Comparison of ENCODE assay signal across 10 mouse cellular contexts in the genomic region with DNA sequence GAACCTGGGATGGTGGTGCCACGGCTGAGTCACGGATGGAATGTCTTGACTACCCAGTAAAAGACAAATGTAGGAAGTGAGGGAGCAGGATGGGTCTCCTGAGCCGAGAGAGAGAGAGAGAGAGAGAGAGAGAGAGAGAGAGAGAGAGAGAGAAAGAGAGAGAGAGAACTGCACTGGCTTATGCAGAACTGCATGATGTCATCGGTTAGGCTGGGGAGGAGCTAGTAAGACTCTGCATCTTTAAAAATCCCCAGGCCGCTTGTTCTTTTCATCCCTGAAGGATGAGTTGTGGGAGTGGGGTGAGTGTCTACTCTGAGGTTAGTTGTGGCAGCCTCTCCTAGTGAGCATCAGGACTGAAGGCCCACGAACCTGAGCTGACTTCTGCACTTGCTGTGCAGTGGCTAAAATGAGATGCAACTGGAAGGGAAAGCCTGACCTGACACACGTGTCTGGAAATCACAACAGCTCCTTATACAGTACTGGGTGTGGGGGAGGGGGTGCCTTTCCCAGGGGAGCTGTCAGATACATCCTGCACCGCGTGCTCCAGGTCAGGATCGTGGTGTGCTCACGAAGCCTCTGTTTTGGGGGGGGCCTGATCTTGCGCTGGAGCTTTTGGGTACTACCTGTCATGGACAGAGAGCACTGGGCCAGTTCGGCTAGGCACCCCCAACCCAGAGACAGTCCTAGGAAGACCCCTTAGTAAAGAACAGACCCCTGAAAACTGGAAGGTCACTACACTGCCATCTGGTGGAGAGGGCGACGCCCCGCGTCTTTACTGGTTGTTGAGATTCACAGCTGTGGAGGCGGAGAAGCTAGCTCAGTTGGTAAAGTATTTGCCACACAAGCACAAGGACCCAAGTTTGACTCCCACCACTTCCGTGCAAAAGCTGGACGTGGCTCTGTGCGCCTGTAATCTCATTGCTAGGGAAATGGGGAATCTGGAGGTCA. TPM values are rescaled to one million over a fixed set of nuclear protein-coding genes. Genes with fewer than 3 reads are reported as not detected.
DNase-seq lines count a peak whose midpoint lies in the region; ATAC-seq and TF ChIP-seq lines count a peak whose summit lies in the region.
"Had no signal": no experiment of that assay in that cellular context is flagged by ENCODE, and none has a peak within 500 bp of the region (broad histone marks: within the 10 kb centered on the region; RNA-seq: fewer than 3 reads in every experiment).

No protein-coding gene starts in this region.

- no peaks in the 10 kb centered on the region for H3K4me1 ChIP-seq in hindbrain, embryonic 11.5 days (replicated peaks; ENCODE audit: control insufficient read depth, insufficient read depth, low read length)
- 0 out of 2 replicates have a peak, but pooled peaks cover 7% of the 10 kb centered on the region for H3K4me1 ChIP-seq in hindbrain, embryonic 12.5 days
- H3K4me1 ChIP-seq in testis, adult 2 months (ENCODE audit: control insufficient read depth, insufficient read depth, low read length), result peaks cover 2% of the 10 kb centered on the region; the same call in 1 of the 2 replicates
- H3K4me1 ChIP-seq in intestine, embryonic 15.5 days (replicated peaks), result no peaks in the 10 kb centered on the region

- H3K9me3 ChIP-seq in hindbrain, embryonic 11.5 days (ENCODE audit: control insufficient read depth, low read length), result no peaks in the 10 kb centered on the region
- H3K9me3 ChIP-seq in hindbrain, embryonic 12.5 days (replicated peaks), result no peaks in the 10 kb centered on the region
- no peaks in the 10 kb centered on the region for H3K9me3 ChIP-seq in intestine, embryonic 15.5 days

- no peak overlapping the region for H3K9ac ChIP-seq in hindbrain, embryonic 11.5 days (ENCODE audit: low read depth, low read length)
- no peak overlapping the region for H3K9ac ChIP-seq in hindbrain, embryonic 12.5 days
- H3K9ac ChIP-seq in intestine, embryonic 15.5 days, result no peak overlapping the region

- H3K27me3 ChIP-seq in hindbrain, embryonic 11.5 days (ENCODE audit: control insufficient read depth, insufficient read depth, low read length), result no peaks in the 10 kb centered on the region
- no peaks in the 10 kb centered on the region; the same call in 1 of the 2 replicates for H3K27me3 ChIP-seq in hindbrain, embryonic 12.5 days
- no peaks in the 10 kb centered on the region for H3K27me3 ChIP-seq in testis, adult 2 months (ENCODE audit: control insufficient read depth, insufficient read depth, low read length)
- H3K27me3 ChIP-seq in intestine, embryonic 15.5 days (replicated peaks), result no peaks in the 10 kb centered on the region

- no peak for TF ChIP-seq POLR2A in testis, adult 2 months (IDR thresholded peaks at IDR 0.05; ENCODE audit: control insufficient read depth, low read depth, low read length)

- H3K4me3 ChIP-seq in hindbrain, embryonic 11.5 days (ENCODE audit: low read depth, low read length), result no peak overlapping the region
- no peak overlapping the region for H3K4me3 ChIP-seq in hindbrain, embryonic 12.5 days
- H3K4me3 ChIP-seq in testis, adult 2 months (ENCODE audit: control insufficient read depth, low read depth, low read length), result no peak overlapping the region
- H3K4me3 ChIP-seq in intestine, embryonic 15.5 days (replicated peaks), result no peak overlapping the region

- DNase-seq in hindbrain, embryonic 11.5 days (ENCODE audit: low spot score), result peak; percentile 61
- DNase-seq in testis, postnatal 14 days (ENCODE audit: low spot score), result no peak
- DNase-seq in thymus, postnatal 4 days, result peak; percentile 61
- no peak for DNase-seq in adrenal gland, adult (ENCODE audit: inconsistent age in 2 of 2, low spot score in 1 of 2)
- DNase-seq: cerebellum, adult 9-10 months; lung, postnatal 14 days had no signal

- H3K27ac ChIP-seq in hindbrain, embryonic 11.5 days (ENCODE audit: low read depth, low read length), result no peak overlapping the region
- H3K27ac ChIP-seq in hindbrain, embryonic 12.5 days, result no peak overlapping the region
- H3K27ac ChIP-seq in testis, adult 2 months (ENCODE audit: control insufficient read depth, insufficient read depth, low read depth, low read length), result no peak overlapping the region
- H3K27ac ChIP-seq in intestine, embryonic 15.5 days, result no peak overlapping the region

- WGBS in hindbrain, embryonic 11.5 days, result 46% methylated on average over 21 of the region's 21 CpGs
- 48% methylated on average over 21 of the region's 21 CpGs for WGBS in hindbrain, embryonic 12.5 days
- WGBS in intestine, embryonic 15.5 days, result 46% methylated on average over 21 of the region's 21 CpGs

- no peak overlapping the region for H3K4me2 ChIP-seq in hindbrain, embryonic 11.5 days (replicated peaks; ENCODE audit: low read depth, low read length)
- no peak overlapping the region for H3K4me2 ChIP-seq in hindbrain, embryonic 12.5 days (replicated peaks)
- H3K4me2 ChIP-seq in intestine, embryonic 15.5 days (replicated peaks), result no peak overlapping the region

- ATAC-seq in hindbrain, embryonic 11.5 days (ENCODE audit: low FRiP score), result no peak
- ATAC-seq in hindbrain, embryonic 12.5 days (ENCODE audit: low FRiP score), result no peak
- 0 out of 2 replicates have a peak, but pooled peaks have one; percentile 8 for ATAC-seq in intestine, embryonic 15.5 days
- no peak for ATAC-seq in activated CD4-positive, CD25-positive, alpha-beta regulatory T cell, adult 4 months

- peak; percentile 30; the same call in 1 of the 2 replicates for TF ChIP-seq CTCF in testis, adult 2 months (IDR thresholded peaks at IDR 0.05; ENCODE audit: control insufficient read depth, insufficient read depth, insufficient replicate concordance, low read depth, low read length)

- no peaks in the 10 kb centered on the region for H3K36me3 ChIP-seq in hindbrain, embryonic 11.5 days (ENCODE audit: control insufficient read depth, insufficient read depth, low read length)
- H3K36me3 ChIP-seq in hindbrain, embryonic 12.5 days, result no peaks in the 10 kb centered on the region
- no peaks in the 10 kb centered on the region for H3K36me3 ChIP-seq in testis, adult 2 months (ENCODE audit: control insufficient read depth, insufficient read depth, low read length)
- H3K36me3 ChIP-seq in intestine, embryonic 15.5 days, result no peaks in the 10 kb centered on the region

RNA-seq across cellular contexts. Expression of a gene that starts 16.8 kb away (rescaled TPM):
- 0.82 and 2.4 TPM in 2 replicates for polyA plus RNA-seq in hindbrain, embryonic 11.5 days (2014; fragmentation: Nextera tagmentation; extraction: Ambion mirVana)
- polyA plus RNA-seq in hindbrain, embryonic 12.5 days (2016; fragmentation: Nextera tagmentation; extraction: Ambion mirVana), result 2.1 and 2.2 TPM in 2 replicates
- 0.19 and 0.26 TPM in 2 replicates for polyA plus RNA-seq in testis, adult 2 months (2012; rRNA removed)
- 1.3 and 1.7 TPM in 2 replicates for polyA plus RNA-seq in intestine, embryonic 15.5 days (2015; fragmentation: Nextera tagmentation; extraction: Ambion mirVana)
- polyA plus RNA-seq in activated CD4-positive, CD25-positive, alpha-beta regulatory T cell, adult 4 months (2017; shearing (Covaris generic)), result not detected

Comparison
In these comparisons a context has a peak if more than half of its experiments do, and no peak if none do; other contexts are left out.
1. DNase-seq: peak in hindbrain, embryonic 11.5 days (single experiment) and thymus, postnatal 4 days (single experiment); none in testis, postnatal 14 days (single experiment) and adrenal gland, adult (0 of 2).